Comparison of ENCODE assay signal across 21 mouse cellular contexts in the genomic region with DNA sequence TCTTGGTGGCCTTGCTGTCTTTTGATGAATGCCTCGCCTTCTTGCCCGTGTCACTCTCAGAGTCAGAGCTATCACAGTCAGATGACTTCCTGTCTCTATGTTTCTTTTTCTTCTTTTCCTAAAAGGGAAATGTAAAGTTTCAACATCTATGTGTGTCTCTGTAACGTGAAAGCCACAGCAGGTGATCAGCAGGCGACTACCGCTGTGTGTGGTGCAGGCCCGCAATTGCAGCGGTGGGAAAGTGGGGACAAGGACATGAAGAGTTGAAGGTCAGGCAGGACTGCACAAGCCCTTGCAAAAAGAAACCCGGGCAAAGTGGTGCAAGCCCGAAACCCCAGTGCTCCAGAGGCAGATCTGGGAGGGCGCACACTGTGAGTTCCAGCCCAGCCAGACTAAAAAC. TPM values are rescaled to one million over a fixed set of nuclear protein-coding genes. Genes with fewer than 3 reads are reported as not detected.
A peak's percentile ranks its signal among the peaks of the same experiment; 100 is the strongest.
DNase-seq lines count a peak whose midpoint lies in the region; ATAC-seq lines count a peak whose summit lies in the region.
"Had no signal": no experiment of that assay in that cellular context is flagged by ENCODE, and none has a peak within 500 bp of the region (broad histone marks: within the 10 kb centered on the region; RNA-seq: fewer than 3 reads in every experiment).

No protein-coding gene starts in this region.

- H3K27me3 ChIP-seq in heart, embryonic 14.5 days (ENCODE audit: control insufficient read depth, insufficient read depth, low read length): no peaks in the 10 kb centered on the region
- H3K27me3 ChIP-seq: hindbrain, embryonic 13.5 days; limb, embryonic 15.5 days; midbrain, embryonic 13.5 days had no signal

- H3K36me3 ChIP-seq in heart, embryonic 14.5 days (ENCODE audit: control insufficient read depth, insufficient read depth, low read length): peaks cover 74% of the 10 kb centered on the region

- H3K9ac ChIP-seq in heart, embryonic 14.5 days (ENCODE audit: low read length): peak overlapping the region; percentile 58
- H3K9ac ChIP-seq: hindbrain, embryonic 13.5 days; limb, embryonic 15.5 days; midbrain, embryonic 13.5 days had no signal

- peak; percentile 63 for DNase-seq in adrenal gland, adult 2 months
- no peak for DNase-seq in adrenal gland, postnatal 25 days
- no peak for DNase-seq in heart, adult 9 months (ENCODE audit: low spot score in 2 of 2)
- peak; percentile 12 for DNase-seq in thymus, postnatal 25 days
- no peak for DNase-seq in thymus, postnatal 4 days
- peak; percentile 59 for DNase-seq in naive thymus-derived CD4-positive, alpha-beta T cell, adult 2 months (ENCODE audit: low read depth)
- DNase-seq in urinary bladder, postnatal 10 days (ENCODE audit: low spot score): no peak
- DNase-seq: cerebellum, adult 9-10 months; gastrocnemius, postnatal 25 days; kidney, postnatal 14 days; lung, adult 18-20 months; lung, postnatal 36 days had no signal

- WGBS in heart, embryonic 14.5 days: 52% methylated on average over 10 of the region's 10 CpGs

- no peak overlapping the region for H3K4me2 ChIP-seq in heart, embryonic 14.5 days (ENCODE audit: low read length)
- H3K4me2 ChIP-seq: hindbrain, embryonic 13.5 days; limb, embryonic 15.5 days; midbrain, embryonic 13.5 days had no signal

- H3K4me1 ChIP-seq in heart, embryonic 14.5 days (ENCODE audit: control insufficient read depth in 2 of 2, insufficient read depth in 2 of 2, low read length in 2 of 2): peaks cover 30 to 58% of the 10 kb centered on the region in 2 experiments
- H3K4me1 ChIP-seq: hindbrain, embryonic 13.5 days; midbrain, embryonic 13.5 days had no signal

- peak overlapping the region; percentile 75 to 78 for H3K27ac ChIP-seq in heart, embryonic 14.5 days (replicated peaks in 1 of 2; ENCODE audit: control insufficient read depth in 1 of 2, insufficient read depth in 1 of 2, low read depth in 2 of 2, low read length in 2 of 2)
- H3K27ac ChIP-seq: limb, embryonic 15.5 days; midbrain, embryonic 13.5 days had no signal

- H3K4me3 ChIP-seq in heart, embryonic 14.5 days (ENCODE audit: control insufficient read depth in 1 of 2, insufficient read depth in 1 of 2, low read depth in 1 of 2, low read length in 2 of 2): no peak overlapping the region
- H3K4me3 ChIP-seq: hindbrain, embryonic 13.5 days; limb, embryonic 15.5 days; midbrain, embryonic 13.5 days; myocyte had no signal

- H3K9me3 ChIP-seq in heart, embryonic 14.5 days (ENCODE audit: control insufficient read depth, low read length): no peaks in the 10 kb centered on the region
- H3K9me3 ChIP-seq: hindbrain, embryonic 13.5 days; limb, embryonic 15.5 days; midbrain, embryonic 13.5 days had no signal

- no peak for ATAC-seq in heart, embryonic 14.5 days (ENCODE audit: insufficient number of reproducible peaks, insufficient read depth, low FRiP score, low read depth)
- ATAC-seq: midbrain, embryonic 13.5 days had no signal

RNA-seq across cellular contexts. Expression of a gene that starts 8.2 kb away (rescaled TPM):
- total RNA-seq in adrenal gland, adult 2 months (2021): not detected
- 0.34 and 0.64 TPM in 2 replicates for polyA plus RNA-seq in adrenal gland, adult 2 months (2012; rRNA removed)
- not detected in 2 replicates for total RNA-seq in adrenal gland, postnatal 25 days (2021)
- polyA plus RNA-seq in heart, embryonic 14.5 days (2014; fragmentation: Nextera tagmentation; extraction: Ambion mirVana): 0.74 and 1.2 TPM in 2 replicates
- total RNA-seq: gastrocnemius, postnatal 25 days; layer of hippocampus, postnatal 10 days; left cerebral cortex, postnatal 14 days had no signal
- polyA plus RNA-seq: embryonic facial prominence, embryonic 14.5 days; forebrain, embryonic 11.5 days; limb, embryonic 15.5 days had no signal

RNA-seq across cellular contexts. Expression of a gene that starts 8.3 kb away (rescaled TPM):
- 100 to 1,000 TPM in 1 of 2 experiments, 10 to 100 TPM in 1; 51.1 to 150 TPM for total RNA-seq in adrenal gland, adult 2 months (2021)
- polyA plus RNA-seq in adrenal gland, adult 2 months (2012; rRNA removed): 19.0 and 24.8 TPM in 2 replicates
- total RNA-seq in adrenal gland, postnatal 25 days (2021): 44.7 and 45.0 TPM in 2 replicates
- 1,549 and 1,575 TPM in 2 replicates for polyA plus RNA-seq in heart, embryonic 14.5 days (2014; fragmentation: Nextera tagmentation; extraction: Ambion mirVana)

RNA-seq across cellular contexts. Expression of a gene that starts 37.7 kb away (rescaled TPM):
- total RNA-seq in adrenal gland, adult 2 months (2021): 1 to 10 TPM in 1 of 2 experiments, under 1 TPM in 1; 0.93 to 1.0 TPM
- polyA plus RNA-seq in adrenal gland, adult 2 months (2012; rRNA removed): 6.2 and 7.1 TPM in 2 replicates
- 0.85 and 0.90 TPM in 2 replicates for total RNA-seq in adrenal gland, postnatal 25 days (2021)
- polyA plus RNA-seq in heart, embryonic 14.5 days (2014; fragmentation: Nextera tagmentation; extraction: Ambion mirVana): 6.0 and 7.5 TPM in 2 replicates

RNA-seq across cellular contexts. Expression of a gene that starts 43.1 kb away (rescaled TPM):
- 10 to 100 TPM; 48.9 to 54.2 TPM for total RNA-seq in adrenal gland, adult 2 months (2021)
- 57.2 and 71.3 TPM in 2 replicates for polyA plus RNA-seq in adrenal gland, adult 2 months (2012; rRNA removed)
- 40.3 and 43.1 TPM in 2 replicates for total RNA-seq in adrenal gland, postnatal 25 days (2021)
- polyA plus RNA-seq in heart, embryonic 14.5 days (2014; fragmentation: Nextera tagmentation; extraction: Ambion mirVana): 47.9 and 50.3 TPM in 2 replicates

RNA-seq across cellular contexts. Expression of a gene that starts 43.2 kb away (rescaled TPM):
- total RNA-seq in adrenal gland, adult 2 months (2021): 10 to 100 TPM; 31.4 to 33.6 TPM
- polyA plus RNA-seq in adrenal gland, adult 2 months (2012; rRNA removed): 18.9 and 19.6 TPM in 2 replicates
- 34.9 and 36.3 TPM in 2 replicates for total RNA-seq in adrenal gland, postnatal 25 days (2021)
- polyA plus RNA-seq in heart, embryonic 14.5 days (2014; fragmentation: Nextera tagmentation; extraction: Ambion mirVana): 68.2 and 74.5 TPM in 2 replicates

Comparison
In these comparisons a context has a peak if more than half of its experiments do, and no peak if none do; other contexts are left out.
1. DNase-seq: peak in adrenal gland, adult 2 months (single experiment), thymus, postnatal 25 days (single experiment) and naive thymus-derived CD4-positive, alpha-beta T cell, adult 2 months (single experiment); none in adrenal gland, postnatal 25 days (single experiment), heart, adult 9 months (0 of 2), thymus, postnatal 4 days (single experiment) and urinary bladder, postnatal 10 days (single experiment).